Mouse (Mus musculus): ENCODE results near the gene 4931406P16Rik.

The 4931406P16Rik gene

DNA sequence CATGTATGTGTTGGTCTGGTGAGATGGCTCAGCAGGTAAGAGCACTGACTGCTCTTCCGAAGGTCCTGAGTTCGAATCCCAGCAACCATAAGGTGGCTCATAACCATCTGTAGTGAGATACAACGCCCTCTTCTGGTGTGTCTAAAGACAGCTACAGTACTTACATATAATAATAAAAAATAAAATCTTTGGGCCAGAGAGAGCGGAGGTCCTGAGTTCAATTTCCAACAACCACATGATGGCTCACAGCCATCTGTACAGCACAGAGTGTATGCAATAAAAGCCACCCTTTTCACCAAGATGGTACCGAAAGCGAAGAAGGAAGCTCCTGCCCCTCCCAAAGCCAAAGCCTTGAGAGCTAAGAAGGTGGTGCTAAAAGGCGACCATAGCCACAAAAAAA is 62.6 kb downstream of the 4931406P16Rik start, which contains the start of gene Gm6096:
TSS of gene Gm6096 (plus strand) at position 301 of the 400 bp plus-strand sequence.
- no peak for DNase-seq (ENCODE audit: low spot score in 2 of 2)

- DNase-seq (ENCODE audit: low spot score in 2 of 2): no peak
Measured at GRCm38 (mm10) chr7:34246870-34247499, 66.4 kb downstream of the 4931406P16Rik start.

- DNase-seq (ENCODE audit: low spot score in 2 of 2): no peak
Measured at GRCm38 (mm10) chr7:34242176-34242575, 71.2 kb downstream of the 4931406P16Rik start.

DNA sequence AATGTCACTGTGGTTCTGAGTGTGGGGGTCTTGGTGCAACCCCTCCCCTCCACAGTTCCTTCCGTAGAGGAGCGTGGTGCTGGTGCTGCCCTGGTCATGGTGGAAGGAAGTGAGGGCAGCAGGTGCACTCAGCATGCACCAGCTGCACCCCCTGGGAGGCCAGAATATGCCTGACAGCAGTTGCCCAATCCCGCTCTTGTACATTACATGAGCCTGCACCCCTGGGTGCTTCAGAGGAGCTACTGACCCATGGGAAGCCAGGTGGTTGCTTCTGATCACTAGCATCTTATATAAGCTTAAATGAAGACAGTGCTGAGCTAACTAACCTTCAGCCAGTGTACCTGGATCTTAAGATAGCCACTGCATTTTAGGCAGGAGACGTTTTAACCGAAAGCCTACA is 75.3 kb downstream of the 4931406P16Rik start:
- DNase-seq (ENCODE audit: low spot score in 2 of 2): no peak

DNA sequence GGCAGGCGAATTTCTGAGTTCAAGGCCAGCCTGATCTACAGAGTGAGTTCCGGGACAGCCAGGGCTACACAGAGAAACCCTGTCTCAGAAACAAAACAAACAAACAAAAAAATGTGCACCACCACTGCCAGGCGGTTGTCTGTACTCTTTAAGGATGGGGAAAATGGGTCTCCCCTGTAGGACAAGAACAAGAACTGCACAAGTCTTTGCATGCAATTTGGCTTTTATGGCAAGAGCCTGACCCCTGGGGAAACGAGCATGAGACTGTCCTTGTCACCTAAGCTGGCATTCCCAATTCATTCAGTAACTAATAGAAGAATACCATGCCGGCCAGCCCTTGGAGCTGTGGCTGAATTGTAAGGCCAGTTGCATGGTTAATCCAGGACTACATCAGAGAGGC is 77.7 kb downstream of the 4931406P16Rik start:
- no peak for DNase-seq (ENCODE audit: low spot score in 2 of 2)

GRCm38 (mm10) chr7:34234610-34235561 is 78.5 kb downstream of the 4931406P16Rik start:
- no peak for DNase-seq (ENCODE audit: low spot score in 2 of 2)

DNA sequence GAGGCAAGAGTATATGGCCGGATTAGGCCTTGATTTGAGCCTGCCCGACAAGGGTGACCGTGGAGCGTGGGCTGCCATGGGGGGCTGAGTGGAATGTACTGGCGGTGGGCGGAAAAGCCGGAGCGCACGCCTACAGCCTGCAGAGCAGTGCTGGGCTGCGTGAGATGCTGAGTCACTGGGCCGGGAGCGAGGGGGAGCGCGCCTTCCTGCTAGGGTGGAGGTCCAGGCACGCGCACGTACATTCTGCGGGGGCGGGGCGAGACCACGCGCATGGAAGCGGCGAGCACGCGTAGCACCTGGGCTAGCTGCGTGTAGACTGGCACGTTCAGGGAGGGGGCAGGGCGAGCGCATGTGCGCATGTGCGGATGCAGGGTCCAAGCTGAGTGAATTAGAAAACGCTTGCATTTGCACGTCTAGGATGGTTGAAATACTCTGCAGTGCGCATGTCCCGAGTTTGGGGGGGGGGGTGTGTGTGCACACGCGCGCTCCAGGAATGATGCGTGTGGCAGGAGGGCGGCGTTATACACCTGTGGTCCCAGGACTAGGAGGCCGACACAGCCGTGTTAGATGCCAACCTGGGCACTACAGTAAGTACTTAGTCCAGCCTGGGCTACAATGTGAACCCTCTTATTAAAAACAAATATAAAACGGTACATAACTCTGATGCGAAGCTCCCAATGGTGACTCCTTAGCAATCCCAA is 79.3 kb downstream of the 4931406P16Rik start:
- DNase-seq (ENCODE audit: low spot score in 2 of 2): peak; percentile 99 to 100

DNA sequence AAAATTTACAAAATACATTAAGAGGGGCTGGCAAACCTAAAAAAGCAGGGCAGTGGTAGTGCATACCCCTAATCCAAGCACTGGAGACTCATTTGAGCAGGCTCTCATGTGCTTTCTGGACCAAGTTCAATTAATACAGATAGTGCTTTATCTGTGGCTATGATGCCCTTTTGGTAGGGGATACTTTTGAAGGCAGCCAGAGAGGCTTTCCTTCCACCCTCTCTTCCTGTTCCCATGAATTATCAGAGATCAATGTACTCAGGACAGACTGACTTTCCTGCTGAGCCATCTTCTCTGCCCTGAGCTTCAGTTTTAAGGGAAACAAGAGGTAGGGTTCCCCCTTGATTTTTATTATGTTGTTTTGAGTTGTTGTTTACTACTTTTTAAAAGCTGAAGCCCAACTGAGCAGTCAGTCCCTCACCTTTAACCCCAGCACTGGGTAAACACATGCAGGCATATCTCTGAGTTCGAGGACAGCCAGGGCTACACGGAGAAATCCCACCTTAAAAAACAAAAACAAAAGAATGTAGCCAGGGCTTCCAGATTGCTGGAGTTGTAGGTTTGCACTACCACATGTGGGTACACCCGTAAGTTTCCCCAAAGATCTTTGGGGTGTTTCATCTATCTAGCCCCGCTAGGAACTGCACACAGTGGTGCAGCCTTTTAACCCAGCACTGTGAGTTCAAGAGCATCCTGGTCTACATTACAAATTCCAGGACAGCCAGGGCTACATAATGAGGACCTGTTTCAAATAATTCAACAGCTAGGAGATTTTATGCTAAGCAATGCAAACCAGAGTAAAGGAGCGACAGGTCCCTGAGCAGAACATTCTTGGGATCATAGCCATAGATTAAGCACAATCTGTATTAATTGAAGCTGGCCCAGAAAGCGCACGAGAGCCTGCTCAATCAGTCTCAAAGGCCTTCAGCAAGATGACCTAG is 80.3 kb downstream of the 4931406P16Rik start:
- no peak for DNase-seq (ENCODE audit: low spot score in 2 of 2)

GRCm38 (mm10) chr7:34230116-34230515 is 83.2 kb downstream of the 4931406P16Rik start, which contains the start of gene Gpi1:
TSS of gene Gpi1 (minus strand) at chr7:34230336.
- peak; percentile 65 to 70 for DNase-seq (ENCODE audit: low spot score in 2 of 2)

- DNase-seq (ENCODE audit: low spot score in 2 of 2): peak; percentile 62 to 69
Measured at GRCm38 (mm10) chr7:34229691-34230111, 83.7 kb downstream of the 4931406P16Rik start.

GRCm38 (mm10) chr7:34229153-34229552 is 84.2 kb downstream of the 4931406P16Rik start:
- no peak for DNase-seq (ENCODE audit: low spot score in 2 of 2)

GRCm38 (mm10) chr7:34228641-34229040 is 84.7 kb downstream of the 4931406P16Rik start:
- no peak for DNase-seq (ENCODE audit: low spot score in 2 of 2)

GRCm38 (mm10) chr7:34226846-34227245 is 86.5 kb downstream of the 4931406P16Rik start:
- DNase-seq (ENCODE audit: low spot score in 2 of 2): no peak

- DNase-seq (ENCODE audit: low spot score in 2 of 2): peak in 1 of 2 experiments; percentile 52
Measured at GRCm38 (mm10) chr7:34226086-34226485, 87.3 kb downstream of the 4931406P16Rik start.

GRCm38 (mm10) chr7:34224308-34224707 is 89.0 kb downstream of the 4931406P16Rik start:
- DNase-seq (ENCODE audit: low spot score in 2 of 2): no peak

DNA sequence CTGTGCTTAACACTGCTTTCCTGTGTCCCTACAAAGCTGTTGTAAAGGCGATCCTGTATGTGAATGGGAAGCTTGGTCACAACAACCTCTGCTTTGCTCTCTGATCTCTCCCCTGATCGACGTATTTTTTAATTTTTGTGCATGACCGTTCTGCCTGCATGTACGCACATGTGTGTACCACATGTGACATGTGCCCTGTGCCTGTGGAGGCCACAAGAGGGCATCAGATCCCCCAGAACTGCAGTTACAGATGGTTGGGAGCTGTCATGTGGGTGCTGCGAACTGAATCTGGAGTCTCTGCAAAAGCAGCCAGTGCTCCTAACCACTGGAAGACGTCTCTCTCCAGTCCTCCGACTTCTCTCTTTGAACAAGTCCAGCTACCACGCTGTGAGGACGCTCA is 91.0 kb downstream of the 4931406P16Rik start:
- no peak for DNase-seq (ENCODE audit: low spot score in 2 of 2)

DNA sequence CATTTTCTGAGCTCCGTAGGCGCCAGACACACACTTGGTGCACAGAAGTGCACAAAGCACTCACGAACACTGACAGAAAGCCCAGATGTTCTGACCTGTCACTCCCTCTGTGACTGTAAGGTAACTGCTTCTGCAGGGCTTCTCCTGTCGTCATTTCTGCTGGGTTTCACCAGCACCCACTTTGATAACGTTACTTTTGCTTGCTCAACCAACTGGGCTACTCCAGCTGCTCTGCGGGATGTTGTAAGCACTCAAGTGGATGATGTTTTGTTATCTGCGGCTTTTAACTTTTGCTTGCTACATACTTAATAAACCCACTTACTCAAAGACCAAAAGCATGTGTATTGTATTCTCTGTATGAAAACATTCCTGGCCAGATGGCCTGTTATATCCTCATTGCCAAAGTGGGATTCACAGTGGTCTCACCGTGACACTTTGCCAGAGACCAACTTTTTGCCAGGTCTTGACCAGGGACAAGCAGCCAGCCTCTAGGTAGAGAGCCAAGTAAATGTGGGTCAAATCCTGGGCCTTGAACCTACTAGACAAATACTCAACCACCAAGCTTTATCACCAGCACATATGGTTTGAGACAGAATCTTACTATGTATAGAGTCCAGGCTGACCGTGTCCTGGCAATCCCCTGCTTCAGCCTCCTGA is 91.6 kb downstream of the 4931406P16Rik start:
- DNase-seq (ENCODE audit: low spot score in 2 of 2): no peak

DNA sequence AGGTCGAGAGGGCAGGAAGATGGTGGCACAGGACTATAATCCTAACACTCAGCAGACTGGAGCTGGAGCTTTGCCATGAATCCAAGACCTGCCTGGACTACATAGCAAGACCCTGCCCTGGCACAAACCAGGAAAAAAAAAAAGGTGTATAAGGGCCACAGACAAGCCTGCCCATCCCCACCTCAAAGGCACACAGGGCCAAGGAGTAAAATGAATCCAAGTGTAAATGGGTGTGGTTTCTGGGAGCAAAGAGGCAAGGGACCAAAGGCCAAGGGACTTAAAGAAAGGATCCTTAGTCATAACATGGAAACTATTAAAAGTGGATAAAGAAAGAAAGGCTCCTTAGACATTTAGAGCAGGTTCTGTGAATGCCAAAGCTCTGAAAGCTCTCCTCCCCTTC is 94.9 kb downstream of the 4931406P16Rik start:
- DNase-seq (ENCODE audit: low spot score in 2 of 2): no peak

DNA sequence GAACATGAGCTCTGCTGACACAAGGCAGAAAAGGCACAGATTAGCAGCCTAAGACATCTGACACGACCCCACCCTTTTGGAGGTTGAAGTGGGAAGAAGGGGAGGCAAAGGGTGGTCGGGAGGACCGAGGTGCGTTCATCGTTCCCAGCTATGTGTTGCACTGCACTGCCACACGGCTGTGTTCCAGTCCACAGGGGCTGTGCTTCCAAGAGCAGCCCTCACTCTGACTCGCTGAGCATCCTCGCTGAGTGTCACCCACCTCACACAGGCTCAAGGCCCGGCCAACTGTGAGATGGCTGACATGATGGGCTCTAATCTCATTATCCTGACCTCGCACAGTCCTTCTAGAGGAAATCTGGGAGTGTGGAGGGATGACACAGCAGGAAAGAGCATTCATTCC is 96.9 kb downstream of the 4931406P16Rik start:
- DNase-seq (ENCODE audit: low spot score in 2 of 2): no peak

GRCm38 (mm10) chr7:34215481-34215880 is 97.9 kb downstream of the 4931406P16Rik start:
- DNase-seq (ENCODE audit: low spot score in 2 of 2): no peak

All from right cerebral cortex, postnatal 36 days (tissue).